Mouse (Mus musculus) left cerebral cortex, postnatal 10 days (tissue): Measurements from ENCODE around the gene Pdgfb. TPM values are rescaled to one million over a fixed set of nuclear protein-coding genes. Genes with fewer than 3 reads are reported as not detected.

Source experiments
- DNase-seq, 2 experiments: peaks; one replicate each; pipeline ENCODE4 v3.0.0; 2021 to 2022; ENCODE audit warnings: low spot score in 2 of 2, mixed read lengths in 1 of 2; ENCODE audit errors: extremely low spot score in 1 of 2
- intact Hi-C: fragments of 180-260 bp; cut with DNase I; formaldehyde crosslinking; loops from one replicate; pipeline ENCODE4 v1.15.1; 2025
- total RNA-seq, 2 experiments: library from RNA; stranded (reverse); gene quantifications; 2 replicates each; pipeline ENCODE4 v1.2.3; 2021

Pdgfb gene
- total RNA-seq, 2 experiments from 2014 or later: 42.6 to 43.4 TPM

GRCm38 (mm10) chr15:80013256-80014030 lies 1.3 kb downstream of the Pdgfb start:
- DNase-seq: peak in 1 of 2 experiments; percentile 63
- intact Hi-C loops: loop anchor here (5.0 kb wide), 2 partner anchors 64 to 66 kb away; no protein-coding TSS in a partner anchor

DNA sequence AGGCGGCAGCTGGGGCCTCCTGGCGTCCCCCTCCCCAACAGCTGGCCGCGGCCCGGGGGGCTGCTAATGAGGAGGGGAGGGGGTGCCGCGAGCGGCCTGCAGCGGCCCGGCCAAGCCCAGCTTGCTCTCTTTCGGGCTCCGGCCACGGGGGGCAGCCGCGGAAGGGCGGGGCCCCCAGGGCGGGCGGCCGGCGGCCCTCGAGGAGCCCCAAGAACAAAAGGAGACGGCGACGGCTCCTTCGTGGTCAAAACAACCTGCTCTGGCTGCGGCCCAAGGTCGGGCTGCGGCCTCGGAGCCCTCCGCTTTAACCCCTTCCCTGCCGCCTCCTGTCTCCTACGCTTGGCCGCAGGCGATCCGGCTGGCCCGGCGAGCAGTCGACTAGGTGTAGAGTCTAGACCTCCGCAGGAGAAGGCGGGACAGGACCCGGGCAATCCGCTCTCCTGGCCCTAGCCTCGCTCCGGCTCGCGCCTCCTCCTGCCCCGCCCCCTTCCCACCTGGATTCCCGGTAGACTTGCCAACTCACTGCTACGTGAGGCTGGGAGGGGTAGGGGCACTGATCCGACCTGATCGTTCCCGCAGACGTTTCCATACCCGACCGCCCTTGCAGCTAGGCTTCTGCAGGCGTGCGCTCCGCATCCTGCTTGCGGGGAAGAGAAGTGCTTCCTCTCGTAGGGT lies 2.1 kb downstream of the Pdgfb start:
- DNase-seq: peak in 1 of 2 experiments; percentile 85
- intact Hi-C loops: loop anchor here (5.0 kb wide), 2 partner anchors 65 kb away; no protein-coding TSS in a partner anchor

GRCm38 (mm10) chr15:80011778-80012526 lies 2.8 kb downstream of the Pdgfb start:
- DNase-seq: peak; percentile 80 to 90
- intact Hi-C loops: loop anchor here (5.0 kb wide), 2 partner anchors 65 kb away; no protein-coding TSS in a partner anchor

DNA sequence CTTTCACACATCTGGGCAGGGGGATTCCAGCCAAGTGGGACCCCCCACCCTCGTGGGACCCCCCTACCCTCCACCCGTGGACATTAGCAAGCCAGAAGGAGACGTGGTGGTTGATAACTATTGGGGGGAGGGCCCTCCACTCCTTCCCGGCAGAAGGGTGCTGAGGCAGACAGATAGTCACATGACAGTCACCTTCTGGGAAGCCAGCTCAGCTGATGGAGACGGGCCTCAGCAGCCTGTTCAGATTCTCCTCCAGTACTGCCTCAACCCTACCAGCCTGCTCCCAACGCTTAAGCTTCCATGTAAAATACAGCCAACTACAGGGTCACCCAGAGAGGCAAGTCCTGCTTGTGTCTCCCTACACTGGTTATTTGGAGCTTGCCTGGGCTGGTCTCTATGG lies 3.6 kb downstream of the Pdgfb start:
- DNase-seq: no peak
- intact Hi-C loops: loop anchor here (5.0 kb wide), 2 partner anchors 64 to 66 kb away; no protein-coding TSS in a partner anchor

- intact Hi-C loops: loop anchor here (5.0 kb wide), 2 partner anchors 63 to 67 kb away; no protein-coding TSS in a partner anchor
- DNase-seq: peak; percentile 71 to 72
Measured at GRCm38 (mm10) chr15:80010182-80010558, 4.6 kb downstream of the Pdgfb start.

DNA sequence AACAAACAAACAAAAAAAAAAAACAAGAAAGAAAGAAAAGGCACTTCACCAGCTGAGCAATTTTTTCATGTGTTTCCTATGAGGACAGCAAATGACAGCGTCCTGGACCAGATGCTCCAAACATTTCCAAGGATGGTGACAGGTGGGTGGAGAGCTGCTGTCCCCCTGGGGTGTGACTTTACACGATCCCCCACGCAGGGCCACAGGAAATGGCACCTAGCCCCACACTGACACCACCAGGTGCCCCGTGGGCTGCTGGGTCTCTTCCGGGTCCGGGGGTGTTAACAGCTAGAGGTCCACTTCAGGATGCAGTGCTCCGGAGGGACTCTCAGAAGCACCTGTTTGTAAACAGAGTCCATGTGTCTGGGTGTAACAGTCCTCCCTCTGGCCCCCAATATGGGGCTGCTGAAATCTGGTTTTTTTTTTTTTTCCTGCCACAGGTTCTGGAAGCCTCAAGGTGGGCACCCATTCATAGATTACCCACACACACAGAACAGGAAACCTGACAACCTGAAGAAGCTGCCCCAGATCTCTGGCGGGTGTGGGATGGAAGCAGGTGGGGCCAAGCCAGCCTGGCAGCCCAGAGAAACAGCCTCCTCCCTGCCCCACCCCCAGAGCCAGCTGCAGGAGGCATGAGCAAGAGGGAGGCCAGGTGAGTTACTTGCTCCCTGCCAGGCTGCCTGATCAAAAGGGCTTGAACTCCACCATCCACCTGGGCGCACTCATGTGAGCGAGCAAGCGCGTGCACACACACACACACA lies 5.2 kb downstream of the Pdgfb start:
- intact Hi-C loops: loop anchor here (5.0 kb wide), 2 partner anchors 62 to 68 kb away; no protein-coding TSS in a partner anchor
- DNase-seq: no peak

- intact Hi-C loops: no loop called here
- DNase-seq: no peak
Measured at GRCm38 (mm10) chr15:80008461-80008860, 6.3 kb downstream of the Pdgfb start.

DNA sequence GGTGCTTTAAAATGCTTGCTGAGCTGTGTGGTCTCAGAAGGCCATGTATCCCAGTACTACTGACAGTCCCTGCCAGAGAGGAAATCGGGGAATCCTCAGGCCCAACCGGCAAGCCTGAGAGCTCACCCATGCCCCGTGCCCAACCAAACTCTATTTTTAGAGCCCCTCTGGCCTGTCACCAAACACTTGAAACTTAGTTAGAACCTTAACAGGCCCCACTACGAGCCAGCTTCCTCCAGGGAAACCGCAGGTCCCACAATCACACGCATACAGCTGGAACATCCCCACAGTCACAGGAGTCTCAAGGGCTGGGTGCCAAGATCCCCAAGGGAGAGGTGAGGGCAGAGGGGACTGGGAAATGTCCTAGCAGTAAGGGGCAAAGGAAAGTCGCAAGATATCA lies 8.6 kb downstream of the Pdgfb start:
- no peak for DNase-seq
- intact Hi-C loops: no loop called here

- no peak for DNase-seq
- intact Hi-C loops: no loop called here
Measured at GRCm38 (mm10) chr15:80005436-80005835, 9.3 kb downstream of the Pdgfb start.

GRCm38 (mm10) chr15:80004644-80005340 lies 10.0 kb downstream of the Pdgfb start:
- intact Hi-C loops: no loop called here
- DNase-seq: peak in 1 of 2 experiments; percentile 76

DNA sequence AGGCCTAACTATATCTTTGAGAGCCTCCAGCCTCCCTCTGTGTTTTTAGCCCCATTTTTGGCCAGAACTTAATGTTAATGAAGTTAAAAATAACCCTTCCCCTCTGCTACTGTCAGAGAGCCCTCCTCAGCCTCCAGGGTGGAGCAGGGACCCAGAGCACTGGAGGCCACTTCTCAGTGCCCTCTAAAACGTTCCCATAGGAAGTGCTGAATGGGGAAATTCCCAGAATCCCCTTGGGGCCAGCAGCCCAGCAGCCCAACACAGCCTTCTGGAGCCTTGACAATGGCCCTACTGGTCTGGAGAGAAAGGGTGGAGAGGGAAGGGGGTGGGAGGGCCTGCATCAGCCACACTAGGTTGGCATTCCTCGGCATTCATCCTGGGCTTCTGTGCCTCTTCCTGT lies 11.2 kb downstream of the Pdgfb start:
- intact Hi-C loops: no loop called here
- DNase-seq: no peak

DNA sequence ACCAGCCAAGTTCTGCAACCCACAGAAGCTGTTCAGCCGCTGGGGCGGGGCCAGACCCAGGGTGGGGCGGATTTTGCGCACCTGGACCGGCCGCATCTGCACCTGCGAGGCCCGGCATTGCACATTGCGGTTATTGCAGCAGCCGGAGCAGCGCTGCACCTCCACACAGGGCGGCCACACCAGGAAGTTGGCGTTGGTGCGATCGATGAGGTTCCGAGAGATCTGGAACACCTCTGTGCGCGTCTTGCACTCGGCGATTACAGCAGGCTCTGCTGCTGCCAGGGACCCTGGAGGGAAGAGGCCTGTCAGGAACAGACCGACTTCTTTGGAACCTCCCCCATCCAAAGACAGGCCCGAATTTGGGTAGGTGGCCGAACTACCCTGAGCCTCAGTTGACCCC lies 13.2 kb downstream of the Pdgfb start:
- intact Hi-C loops: no loop called here
- no peak for DNase-seq

GRCm38 (mm10) chr15:80000694-80001093 lies 14.1 kb downstream of the Pdgfb start:
- intact Hi-C loops: no loop called here
- no peak for DNase-seq

DNA sequence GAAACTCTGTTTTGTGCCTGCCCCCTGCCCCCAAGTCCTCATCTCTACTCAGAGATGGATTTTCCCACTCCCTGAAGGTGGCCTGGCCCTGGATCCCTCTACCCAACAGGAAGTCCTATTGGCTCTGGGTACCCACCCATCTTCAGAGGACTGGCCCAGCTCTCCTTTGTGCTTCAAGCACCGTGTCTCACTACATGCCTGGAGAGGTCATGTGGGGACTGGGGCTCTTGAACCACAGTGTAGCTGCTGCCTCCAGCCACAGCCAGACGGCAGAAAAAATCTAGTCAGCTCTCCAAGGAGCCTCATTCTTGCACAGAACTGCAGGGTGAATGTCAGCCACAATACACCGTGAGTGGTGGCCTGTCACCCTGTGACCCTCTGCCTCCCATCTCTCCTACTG lies 16.8 kb downstream of the Pdgfb start:
- no peak for DNase-seq
- intact Hi-C loops: no loop called here

- DNase-seq: no peak
- intact Hi-C loops: no loop called here
Measured at GRCm38 (mm10) chr15:79996781-79997180, 18.0 kb downstream of the Pdgfb start.

- intact Hi-C loops: no loop called here
- no peak for DNase-seq
Measured at GRCm38 (mm10) chr15:79995552-79995951, 19.2 kb downstream of the Pdgfb start.

GRCm38 (mm10) chr15:79994566-79994965 lies 20.2 kb downstream of the Pdgfb start:
- intact Hi-C loops: no loop called here
- no peak for DNase-seq

GRCm38 (mm10) chr15:79986182-79986581 lies 28.6 kb downstream of the Pdgfb start:
- no peak for DNase-seq
- intact Hi-C loops: no loop called here
